Mouse (Mus musculus) heart, adult 11 months (tissue): Measurements from ENCODE around the gene Exog.

Experiments used
- DNase-seq: peaks from one replicate; pipeline ENCODE4 v3.0.0; 2022

Exog gene

GRCm38 (mm10) chr9:119444738-119445429, at the start of gene Exog:
Gene Exog (plus strand): TSS chr9:119444943.
- peak; percentile 100 for DNase-seq

- DNase-seq = no peak
These were observed 43.4 kb upstream of the Exog start for GRCm38 (mm10) chr9:119401351-119401750.

GRCm38 (mm10) chr9:119401801-119402214, 42.9 kb upstream of the Exog start, which contains the start of gene Acvr2b:
Gene Acvr2b (plus strand): TSS chr9:119402118.
- peak; percentile 99 for DNase-seq

GRCm38 (mm10) chr9:119402253-119403235, 42.2 kb upstream of the Exog start:
- peak; percentile 97 for DNase-seq

GRCm38 (mm10) chr9:119403236-119403641, 41.5 kb upstream of the Exog start:
- DNase-seq = peak; percentile 96

- DNase-seq = no peak
These were observed 40.7 kb upstream of the Exog start for GRCm38 (mm10) chr9:119404090-119404489.

GRCm38 (mm10) chr9:119407884-119408283, 36.9 kb upstream of the Exog start:
- peak; percentile 91 for DNase-seq

- peak; percentile 92 for DNase-seq
These were observed 35.7 kb upstream of the Exog start for GRCm38 (mm10) chr9:119408898-119409664.

- peak; percentile 88 for DNase-seq
These were observed 34.9 kb upstream of the Exog start for GRCm38 (mm10) chr9:119409864-119410263.

GRCm38 (mm10) chr9:119418025-119418424, 26.7 kb upstream of the Exog start:
- peak; percentile 90 for DNase-seq

- peak; percentile 85 for DNase-seq
These were observed 24.8 kb upstream of the Exog start for GRCm38 (mm10) chr9:119419852-119420438.

- peak; percentile 98 for DNase-seq
These were observed 19.3 kb upstream of the Exog start for GRCm38 (mm10) chr9:119425217-119425975.

GRCm38 (mm10) chr9:119425976-119426415, 18.7 kb upstream of the Exog start:
- no peak for DNase-seq

- DNase-seq = no peak
These were observed 18.3 kb upstream of the Exog start for GRCm38 (mm10) chr9:119426483-119426882.

GRCm38 (mm10) chr9:119430311-119430710, 14.4 kb upstream of the Exog start:
- DNase-seq = peak; percentile 95

GRCm38 (mm10) chr9:119435855-119436254, 8.9 kb upstream of the Exog start:
- no peak for DNase-seq

GRCm38 (mm10) chr9:119438065-119438464, 6.7 kb upstream of the Exog start:
- DNase-seq = no peak

- no peak for DNase-seq
These were observed 6.2 kb upstream of the Exog start for GRCm38 (mm10) chr9:119438498-119439000.

GRCm38 (mm10) chr9:119445737-119446136, 994 bp downstream of the Exog start:
- DNase-seq = no peak

- DNase-seq = no peak
These were observed 11.2 kb downstream of the Exog start for GRCm38 (mm10) chr9:119455967-119456366.

- DNase-seq = no peak
These were observed 12.4 kb downstream of the Exog start for GRCm38 (mm10) chr9:119457122-119457521.
